Mouse (Mus musculus): ENCODE data around the gene Taok2. TPM values are rescaled to one million over a fixed set of nuclear protein-coding genes. Genes with fewer than 3 reads are reported as not detected.
A peak's percentile ranks its signal among the peaks of the same experiment; 100 is the strongest.

Gene Taok2
- polyA plus RNA-seq, 1 experiment from 2014 or later: 24.0 TPM

- WGBS: 54% methylated on average over 5 of the region's 5 CpGs
- Histone ChIP-seq H3K27ac (ENCODE audit: low read depth, low read length) (no peak within 1 kb of the TSS), H3K27me3 (replicated peaks; ENCODE audit: control insufficient read depth, insufficient read depth, low read length) (peaks cover 12% of the 10 kb centered on the region)
Measured at GRCm38 (mm10) chr7:126831539-126831938, 53.0 kb downstream of the Taok2 start, which contains the start of gene 4930451I11Rik. Gene 4930451I11Rik (minus strand): TSS chr7:126831639.

GRCm38 (mm10) chr7:126825952-126826351 lies 58.6 kb downstream of the Taok2 start:
- Histone ChIP-seq H3K9ac (ENCODE audit: low read depth, low read length) (no peak overlapping the region), H3K9me3 (ENCODE audit: control insufficient read depth, low read length) (no peaks in the 10 kb centered on the region), H3K27ac (ENCODE audit: low read depth, low read length) (no peak overlapping the region), H3K4me1 (replicated peaks; ENCODE audit: control insufficient read depth, insufficient read depth, low read length) (peaks cover 6% of the 10 kb centered on the region; the same call in 1 of the 2 replicates), H3K27me3 (replicated peaks; ENCODE audit: control insufficient read depth, insufficient read depth, low read length) (peaks cover 43% of the 10 kb centered on the region), H3K4me3 (ENCODE audit: low read depth, low read length) (no peak overlapping the region), H3K36me3 (ENCODE audit: control insufficient read depth, insufficient read depth, low read length) (no peaks in the 10 kb centered on the region), H3K4me2 (no peak overlapping the region)
- WGBS: 58% methylated on average over 5 of the region's 5 CpGs
- no peak for DNase-seq (ENCODE audit: low spot score)
- no peak for ATAC-seq (replicated peaks; ENCODE audit: low FRiP score)

More at GRCm38 (mm10) chr7:126831539-126831938, 53.0 kb downstream of the Taok2 start, which contains the start of gene 4930451I11Rik:
- Histone ChIP-seq H3K9me3 (ENCODE audit: control insufficient read depth, low read length) (no peaks in the 10 kb centered on the region), H3K4me1 (replicated peaks; ENCODE audit: control insufficient read depth, insufficient read depth, low read length) (no peaks in the 10 kb centered on the region; the same call in 1 of the 2 replicates), H3K4me3 (ENCODE audit: low read depth, low read length) (peak within 1 kb of the TSS; percentile 45), H3K36me3 (ENCODE audit: control insufficient read depth, insufficient read depth, low read length) (no peaks in the 10 kb centered on the region), H3K4me2 (peak within 1 kb of the TSS; percentile 67), H3K9ac (ENCODE audit: low read depth, low read length) (peak within 1 kb of the TSS; percentile 35; the same call in 1 of the 2 replicates)
- DNase-seq (ENCODE audit: low spot score): no peak
- no peak for ATAC-seq (replicated peaks; ENCODE audit: low FRiP score)

GRCm38 (mm10) chr7:126825403-126825802 lies 59.1 kb downstream of the Taok2 start:
- Histone ChIP-seq H3K27ac (ENCODE audit: low read depth, low read length) (no peak overlapping the region), H3K4me1 (replicated peaks; ENCODE audit: control insufficient read depth, insufficient read depth, low read length) (peaks cover 6% of the 10 kb centered on the region; the same call in 1 of the 2 replicates), H3K9ac (ENCODE audit: low read depth, low read length) (no peak overlapping the region), H3K4me2 (no peak overlapping the region), H3K4me3 (ENCODE audit: low read depth, low read length) (no peak overlapping the region), H3K9me3 (ENCODE audit: control insufficient read depth, low read length) (no peaks in the 10 kb centered on the region), H3K27me3 (replicated peaks; ENCODE audit: control insufficient read depth, insufficient read depth, low read length) (peaks cover 41% of the 10 kb centered on the region), H3K36me3 (ENCODE audit: control insufficient read depth, insufficient read depth, low read length) (no peaks in the 10 kb centered on the region)
- ATAC-seq (replicated peaks; ENCODE audit: low FRiP score): no peak
- WGBS: 18% methylated on average over 8 of the region's 8 CpGs
- no peak for DNase-seq (ENCODE audit: low spot score)

GRCm38 (mm10) chr7:126823940-126824339 lies 60.6 kb downstream of the Taok2 start:
- H3K9me3 ChIP-seq (ENCODE audit: control insufficient read depth, low read length): no peaks in the 10 kb centered on the region
- H3K36me3 ChIP-seq (ENCODE audit: control insufficient read depth, insufficient read depth, low read length): no peaks in the 10 kb centered on the region
- peaks cover 36% of the 10 kb centered on the region for H3K27me3 ChIP-seq (replicated peaks; ENCODE audit: control insufficient read depth, insufficient read depth, low read length)
- H3K4me3 ChIP-seq (ENCODE audit: low read depth, low read length): no peak overlapping the region
- DNase-seq (ENCODE audit: low spot score) (no peak), ATAC-seq (replicated peaks; ENCODE audit: low FRiP score) (no peak)
- 16% methylated on average over 10 of the region's 10 CpGs for WGBS
- H3K4me2 ChIP-seq: no peak overlapping the region
- peaks cover 6% of the 10 kb centered on the region; the same call in 1 of the 2 replicates for H3K4me1 ChIP-seq (replicated peaks; ENCODE audit: control insufficient read depth, insufficient read depth, low read length)
- no peak overlapping the region for H3K9ac ChIP-seq (ENCODE audit: low read depth, low read length)
- no peak overlapping the region for H3K27ac ChIP-seq (ENCODE audit: low read depth, low read length)

- peaks cover 33% of the 10 kb centered on the region for H3K27me3 ChIP-seq (replicated peaks; ENCODE audit: control insufficient read depth, insufficient read depth, low read length)
- 0% methylated on average over 11 of the region's 19 CpGs for WGBS
Measured at GRCm38 (mm10) chr7:126823202-126823711, 61.2 kb downstream of the Taok2 start.

GRCm38 (mm10) chr7:126822741-126823140 lies 61.8 kb downstream of the Taok2 start:
- H3K9me3 ChIP-seq (ENCODE audit: control insufficient read depth, low read length): no peaks in the 10 kb centered on the region
- WGBS: 17% methylated on average over 9 of the region's 9 CpGs
- H3K4me1 ChIP-seq (replicated peaks; ENCODE audit: control insufficient read depth, insufficient read depth, low read length): peaks cover 6% of the 10 kb centered on the region; the same call in 1 of the 2 replicates
- H3K27ac ChIP-seq (ENCODE audit: low read depth, low read length): no peak overlapping the region
- peak overlapping the region; percentile 52; the same call in 1 of the 2 replicates for H3K4me2 ChIP-seq
- H3K9ac ChIP-seq (ENCODE audit: low read depth, low read length): no peak overlapping the region
- ATAC-seq (replicated peaks; ENCODE audit: low FRiP score) (no peak), DNase-seq (ENCODE audit: low spot score) (no peak)
- H3K27me3 ChIP-seq (replicated peaks; ENCODE audit: control insufficient read depth, insufficient read depth, low read length): peaks cover 33% of the 10 kb centered on the region
- no peak overlapping the region for H3K4me3 ChIP-seq (ENCODE audit: low read depth, low read length)
- H3K36me3 ChIP-seq (ENCODE audit: control insufficient read depth, insufficient read depth, low read length): no peaks in the 10 kb centered on the region

More at GRCm38 (mm10) chr7:126823202-126823711, 61.2 kb downstream of the Taok2 start:
- no peak for ATAC-seq (replicated peaks; ENCODE audit: low FRiP score)
- DNase-seq (ENCODE audit: low spot score): no peak
- Histone ChIP-seq H3K9ac (ENCODE audit: low read depth, low read length) (no peak overlapping the region), H3K4me3 (ENCODE audit: low read depth, low read length) (peak overlapping the region; percentile 26), H3K36me3 (ENCODE audit: control insufficient read depth, insufficient read depth, low read length) (no peaks in the 10 kb centered on the region), H3K9me3 (ENCODE audit: control insufficient read depth, low read length) (no peaks in the 10 kb centered on the region), H3K4me2 (peak overlapping the region; percentile 52), H3K4me1 (replicated peaks; ENCODE audit: control insufficient read depth, insufficient read depth, low read length) (peaks cover 6% of the 10 kb centered on the region; the same call in 1 of the 2 replicates), H3K27ac (ENCODE audit: low read depth, low read length) (no peak overlapping the region)

- ATAC-seq (replicated peaks; ENCODE audit: low FRiP score): 0 out of 2 replicates have a peak, but pooled peaks have one; percentile 45
Measured at GRCm38 (mm10) chr7:126821835-126822511, 62.5 kb downstream of the Taok2 start.

GRCm38 (mm10) chr7:126818818-126819217 lies 65.7 kb downstream of the Taok2 start:
- no peaks in the 10 kb centered on the region for H3K36me3 ChIP-seq (ENCODE audit: control insufficient read depth, insufficient read depth, low read length)
- H3K4me1 ChIP-seq (replicated peaks; ENCODE audit: control insufficient read depth, insufficient read depth, low read length): peaks cover 6% of the 10 kb centered on the region; the same call in 1 of the 2 replicates
- no peak overlapping the region for H3K9ac ChIP-seq (ENCODE audit: low read depth, low read length)
- no peak overlapping the region for H3K4me3 ChIP-seq (ENCODE audit: low read depth, low read length)
- peaks cover 15% of the 10 kb centered on the region for H3K27me3 ChIP-seq (replicated peaks; ENCODE audit: control insufficient read depth, insufficient read depth, low read length)
- H3K27ac ChIP-seq (ENCODE audit: low read depth, low read length): no peak overlapping the region
- H3K4me2 ChIP-seq: no peak overlapping the region
- DNase-seq (ENCODE audit: low spot score) (no peak), ATAC-seq (replicated peaks; ENCODE audit: low FRiP score) (no peak)
- no peaks in the 10 kb centered on the region for H3K9me3 ChIP-seq (ENCODE audit: control insufficient read depth, low read length)
- 42% methylated on average over 1 of the region's 1 CpGs for WGBS

More at GRCm38 (mm10) chr7:126821835-126822511, 62.5 kb downstream of the Taok2 start:
- Histone ChIP-seq H3K27me3 (replicated peaks; ENCODE audit: control insufficient read depth, insufficient read depth, low read length) (peaks cover 33% of the 10 kb centered on the region), H3K9me3 (ENCODE audit: control insufficient read depth, low read length) (no peaks in the 10 kb centered on the region), H3K4me1 (replicated peaks; ENCODE audit: control insufficient read depth, insufficient read depth, low read length) (peaks cover 6% of the 10 kb centered on the region; the same call in 1 of the 2 replicates), H3K4me3 (ENCODE audit: low read depth, low read length) (no peak overlapping the region), H3K9ac (ENCODE audit: low read depth, low read length) (no peak overlapping the region), H3K36me3 (ENCODE audit: control insufficient read depth, insufficient read depth, low read length) (no peaks in the 10 kb centered on the region), H3K27ac (ENCODE audit: low read depth, low read length) (no peak overlapping the region), H3K4me2 (no peak overlapping the region)
- WGBS: 16% methylated on average over 7 of the region's 7 CpGs
- peak; percentile 80 for DNase-seq (ENCODE audit: low spot score)
